Mouse (Mus musculus) heart, postnatal 0 days (tissue): ENCODE measurements around the gene Mon2.

ENCODE experiments used
- CTCF ChIP-seq: IDR thresholded peaks from 2 replicates; pipeline ENCODE4 v1.5.1; 2016; ENCODE audit warnings: antibody characterized with exemption, control low read depth, low read depth
- EP300 ChIP-seq: IDR thresholded peaks from 2 replicates; pipeline ENCODE4 v1.6.1; 2016; ENCODE audit warnings: antibody characterized with exemption, low read depth

DNA sequence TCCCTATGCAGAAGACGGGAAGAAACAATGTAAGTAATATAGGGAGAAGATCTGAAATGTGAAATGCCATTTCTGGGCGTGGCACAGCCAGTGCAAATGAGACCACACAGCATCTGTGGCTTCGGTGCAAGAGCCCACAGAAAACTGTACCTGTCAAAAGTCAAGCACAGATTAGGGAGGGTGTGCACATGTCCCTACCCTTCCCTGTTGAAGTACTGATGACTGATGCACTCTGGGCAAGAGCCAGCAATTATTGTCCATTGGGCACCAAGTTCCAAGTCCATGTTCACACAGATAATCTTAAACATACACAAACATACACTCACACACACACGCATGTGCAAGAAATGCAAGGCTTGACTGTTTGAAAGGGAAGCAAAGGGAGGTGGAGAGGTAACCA lies 22.7 kb downstream of the Mon2 start:
- TF ChIP-seq CTCF (no peak), EP300 (no peak)
